Mouse (Mus musculus) adrenal gland, postnatal 10 days (tissue): ENCODE data around the gene Pabpn1l. TPM values are rescaled to one million over a fixed set of nuclear protein-coding genes. Genes with fewer than 3 reads are reported as not detected.
A peak's percentile ranks its signal among the peaks of the same experiment; 100 is the strongest.

Experiments used
- DNase-seq: peaks from one replicate; pipeline ENCODE4 v3.0.0; 2021; ENCODE audit warnings: mixed read lengths
- long read RNA-seq, 2 experiments: library from polyadenylated mRNA; stranded (forward); transcript quantifications; one replicate each; pipeline ENCODE4 v2.0.0; 2021
- total RNA-seq, 2 experiments: library from RNA; stranded (reverse); gene quantifications; 2 replicates each; pipeline ENCODE4 v1.2.3; 2021

Pabpn1l gene
- total RNA-seq, result not detected
- long read RNA-seq, experiment 1, result 0 reads
- long read RNA-seq, experiment 2, result 0 reads

GRCm38 (mm10) chr8:122622727-122623126 lies at the start of gene Pabpn1l:
Gene Pabpn1l, minus strand, starts transcription at chr8:122622739.
- no peak for DNase-seq

DNA sequence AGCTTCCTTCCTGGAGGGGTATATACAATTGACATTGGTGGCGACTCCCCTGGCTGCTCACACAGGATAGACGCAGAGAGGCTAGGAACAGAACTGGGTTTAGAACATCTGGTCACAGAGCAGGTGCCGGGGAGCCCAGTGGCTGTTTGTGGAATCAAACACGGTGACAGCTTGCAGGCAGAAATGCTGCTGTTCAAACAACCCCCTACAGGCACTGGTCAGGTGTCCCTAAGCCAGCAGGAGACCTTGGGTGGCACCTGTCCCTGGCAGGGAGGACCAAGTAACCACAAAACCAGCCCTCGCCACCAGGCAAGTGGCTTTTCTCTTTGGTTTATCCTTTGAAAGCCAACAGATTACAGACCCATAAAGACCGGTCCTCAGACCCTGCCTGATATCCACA lies 49.4 kb upstream of the Pabpn1l start:
- DNase-seq, result no peak

DNA sequence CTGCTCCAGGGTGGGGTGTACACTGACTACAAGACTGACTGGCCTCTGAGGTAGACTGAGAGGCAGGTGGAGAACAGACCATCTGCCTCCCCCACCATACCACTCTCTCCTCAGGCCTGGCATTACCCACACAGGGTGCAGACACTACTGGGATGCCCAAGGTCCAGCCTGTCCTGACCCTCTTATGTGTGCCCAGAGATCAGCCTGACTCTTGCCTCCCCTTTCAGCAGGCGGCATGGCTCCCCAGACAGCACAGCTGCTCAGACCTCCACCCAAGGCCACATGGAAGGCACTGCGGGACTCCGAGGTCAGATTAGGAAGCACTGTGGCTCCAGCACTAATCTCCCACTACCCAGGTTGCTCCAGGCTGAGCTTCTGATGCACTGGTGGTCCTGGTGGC lies 48.2 kb upstream of the Pabpn1l start:
- DNase-seq, result no peak

DNA sequence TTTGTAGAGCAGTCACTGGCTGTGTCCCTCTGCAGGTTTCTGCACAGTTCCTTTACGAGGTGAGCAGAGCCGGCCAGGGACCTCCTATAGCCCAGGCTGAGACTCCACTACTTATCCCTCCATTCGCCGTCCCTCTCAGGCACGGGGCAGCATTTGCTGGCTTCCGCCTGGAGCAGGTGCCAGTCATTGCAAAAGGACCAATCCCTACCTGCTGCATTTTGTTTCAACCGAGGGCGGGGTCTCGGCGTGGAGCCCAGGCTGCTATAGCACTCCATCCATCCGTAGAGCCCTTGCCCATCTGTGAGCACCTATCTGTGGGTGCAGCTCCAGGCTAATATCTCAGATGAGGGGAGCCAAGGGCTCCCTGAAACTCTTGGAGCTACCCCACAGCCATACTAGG lies 47.5 kb upstream of the Pabpn1l start:
- no peak for DNase-seq

- DNase-seq, result no peak
Measured at GRCm38 (mm10) chr8:122669370-122669769, 46.8 kb upstream of the Pabpn1l start.

GRCm38 (mm10) chr8:122667854-122668253 lies 45.3 kb upstream of the Pabpn1l start:
- DNase-seq, result peak; percentile 50

- no peak for DNase-seq
Measured at GRCm38 (mm10) chr8:122666827-122667226, 44.3 kb upstream of the Pabpn1l start.

DNA sequence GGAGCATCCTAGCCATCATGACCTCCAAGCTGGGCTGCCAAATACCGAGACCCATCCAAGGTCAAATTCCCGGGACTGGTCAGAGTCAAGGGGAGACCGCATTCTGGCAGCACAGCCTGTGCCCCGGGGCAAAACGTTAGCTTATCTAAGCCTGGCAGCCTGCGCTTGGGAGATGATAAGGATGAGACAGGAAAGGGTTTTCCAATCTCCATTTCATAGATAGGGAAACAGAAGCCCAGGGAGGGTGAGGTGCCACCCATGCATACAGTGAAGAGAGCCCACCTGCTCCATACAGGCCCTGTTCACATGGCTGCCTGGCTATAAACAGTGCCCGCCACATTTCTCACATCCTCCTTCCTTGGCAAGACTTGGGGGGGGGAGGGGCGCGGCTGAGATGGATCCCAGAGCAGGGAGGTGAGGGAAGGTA lies 43.8 kb upstream of the Pabpn1l start:
- peak; percentile 64 for DNase-seq

DNA sequence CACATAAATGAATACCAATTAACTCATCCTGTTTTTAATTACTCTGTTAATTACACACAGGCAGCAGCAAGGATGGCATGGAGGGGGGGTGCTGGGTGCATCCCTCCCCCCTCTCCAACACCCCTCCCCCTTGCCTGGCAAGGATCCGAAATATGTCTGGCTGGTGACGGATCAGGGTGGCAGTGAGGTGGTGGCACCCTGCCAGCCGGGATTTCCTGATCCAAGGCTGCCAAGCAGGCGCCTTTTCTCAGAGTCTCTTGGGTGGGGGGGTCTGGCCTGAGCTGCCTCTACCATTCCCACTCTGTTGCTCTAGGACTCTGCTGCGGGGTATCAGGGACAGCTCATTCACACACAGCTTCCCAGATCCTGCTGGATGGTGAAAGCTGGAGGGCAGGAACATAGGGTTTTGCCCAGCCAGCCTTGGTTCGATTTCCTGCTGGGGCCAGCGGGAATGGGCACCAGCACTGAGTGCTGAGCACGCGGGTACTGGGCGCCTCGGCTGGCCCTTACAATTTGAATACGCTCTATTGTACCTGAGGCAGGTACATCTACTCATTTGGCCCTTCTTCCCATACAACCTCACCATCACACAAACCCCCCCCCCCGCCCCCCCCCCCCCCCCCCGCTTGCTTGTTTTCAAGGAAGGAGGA lies 43.3 kb upstream of the Pabpn1l start:
- peak; percentile 88 for DNase-seq

GRCm38 (mm10) chr8:122665221-122665620 lies 42.7 kb upstream of the Pabpn1l start:
- DNase-seq, result peak; percentile 62

- no peak for DNase-seq
Measured at GRCm38 (mm10) chr8:122663670-122664069, 41.1 kb upstream of the Pabpn1l start.

GRCm38 (mm10) chr8:122663106-122663505 lies 40.6 kb upstream of the Pabpn1l start:
- no peak for DNase-seq

DNA sequence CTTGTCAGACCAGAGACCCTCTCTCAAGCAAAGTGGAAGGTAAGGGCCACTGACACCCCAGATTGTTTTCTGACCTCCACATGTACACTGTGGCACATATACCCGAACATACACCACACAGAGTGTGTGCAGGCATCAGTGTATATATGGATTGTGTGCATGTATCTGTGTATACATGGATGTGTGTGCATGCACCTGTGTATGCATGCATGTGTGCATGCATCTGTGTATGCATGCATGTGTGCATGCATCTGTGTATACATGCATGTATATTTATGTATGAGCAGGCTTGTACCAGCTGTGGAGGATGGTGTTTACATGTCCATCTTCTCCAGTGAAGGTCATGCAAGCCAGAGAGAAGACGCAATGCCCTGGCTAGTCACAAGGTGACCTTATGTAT lies 39.4 kb upstream of the Pabpn1l start:
- DNase-seq, result no peak

- peak; percentile 63 for DNase-seq
Measured at GRCm38 (mm10) chr8:122661138-122661537, 38.6 kb upstream of the Pabpn1l start.

DNA sequence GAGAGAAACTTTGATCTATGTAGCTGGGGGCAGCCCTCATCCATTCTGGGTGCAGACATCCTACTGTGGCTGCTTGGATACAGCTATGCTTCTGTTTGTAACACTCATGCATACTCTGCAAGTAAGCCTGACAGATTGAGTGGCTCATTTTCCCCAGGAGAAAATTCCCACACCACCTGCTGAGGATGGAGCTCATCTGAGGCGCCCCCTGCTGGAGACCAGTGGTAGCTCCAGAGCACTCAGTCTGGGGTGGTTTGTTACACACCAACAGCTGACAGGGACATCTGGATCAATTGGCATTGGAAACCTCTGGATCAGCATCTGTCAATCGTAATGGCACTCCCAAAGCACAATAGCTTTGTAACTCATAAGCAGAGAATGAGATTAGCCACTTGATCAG lies 37.5 kb upstream of the Pabpn1l start:
- no peak for DNase-seq

DNA sequence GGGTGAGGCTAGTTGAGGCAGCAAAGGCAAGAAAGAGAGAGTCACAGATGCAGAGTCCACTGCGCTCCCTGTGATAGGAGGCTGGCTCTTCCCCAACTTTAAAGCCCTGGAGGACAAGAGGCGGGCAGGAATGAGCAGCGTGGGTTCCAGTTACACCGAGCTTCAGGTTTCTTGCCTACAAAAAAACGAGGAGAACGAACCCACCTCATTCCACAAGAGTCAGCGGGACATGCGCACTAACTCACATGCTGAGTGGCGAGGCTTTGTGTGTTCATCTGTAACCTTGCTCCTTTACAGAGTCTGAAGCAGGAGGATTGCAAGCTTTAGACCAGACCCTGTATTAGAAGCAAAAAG lies 36.2 kb upstream of the Pabpn1l start:
- DNase-seq, result no peak

- no peak for DNase-seq
Measured at GRCm38 (mm10) chr8:122658149-122658806, 35.7 kb upstream of the Pabpn1l start.

DNA sequence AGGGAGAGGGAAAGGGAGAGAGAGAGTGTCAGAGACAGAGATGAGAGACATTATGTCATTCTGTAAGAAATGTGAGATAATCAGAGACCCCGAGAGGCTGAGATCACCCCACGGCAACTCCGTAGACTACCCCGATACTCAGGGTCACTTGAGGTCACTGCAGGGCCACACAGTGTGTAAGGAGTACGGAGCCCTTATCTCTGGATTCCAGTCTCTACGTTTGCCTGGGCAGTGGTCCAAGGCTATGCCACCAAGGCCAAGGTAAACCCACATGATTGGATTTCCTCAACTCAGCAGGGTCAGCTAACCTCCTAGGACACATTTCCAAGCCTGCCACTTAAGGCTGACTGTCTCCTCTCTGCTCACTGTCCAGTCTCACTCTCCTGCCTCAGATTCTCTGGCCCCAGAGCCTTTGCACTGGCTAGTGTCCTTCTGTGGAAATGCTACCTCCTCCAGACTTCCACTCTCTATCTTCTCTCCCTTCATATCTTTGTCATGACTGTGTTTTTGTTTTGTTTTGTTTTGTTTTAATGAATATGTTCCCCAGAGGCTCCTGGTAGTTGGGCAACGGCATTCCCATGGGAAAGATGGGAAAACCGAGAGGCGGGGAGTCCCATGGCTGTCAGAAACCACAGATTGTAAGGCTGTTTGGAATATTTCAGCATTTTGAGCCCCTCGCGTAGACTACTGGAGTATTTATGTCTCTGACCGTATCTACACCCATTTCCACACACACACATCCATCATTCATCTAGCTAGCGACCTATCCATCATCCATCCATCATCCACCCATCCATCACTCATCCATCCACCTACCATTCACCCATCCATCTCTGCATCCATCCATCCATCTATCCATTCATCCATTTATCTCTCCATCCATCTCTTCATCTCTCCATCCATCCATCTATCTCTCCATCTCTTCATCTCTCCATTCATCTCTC lies 33.8 kb upstream of the Pabpn1l start:
- DNase-seq, result peak; percentile 88

DNA sequence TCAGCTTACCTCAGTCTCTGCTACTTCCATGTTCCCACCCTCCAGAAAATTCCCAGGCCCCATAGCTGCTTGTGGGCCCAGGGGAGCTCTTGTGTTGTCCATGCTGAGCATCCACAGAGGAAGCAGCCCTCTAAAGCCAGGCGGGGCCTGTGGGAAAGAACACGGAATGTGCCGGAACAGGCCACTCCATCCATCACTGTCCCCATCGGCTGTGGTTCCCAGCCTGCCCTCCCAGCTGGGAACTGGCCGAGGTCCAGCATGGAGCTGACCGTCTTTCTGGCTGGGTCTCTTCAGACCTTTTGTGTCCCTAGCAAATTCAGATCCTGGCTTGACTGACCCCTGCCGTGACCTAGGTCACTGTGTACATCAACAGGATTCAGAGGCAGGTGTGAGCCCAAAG lies 32.2 kb upstream of the Pabpn1l start:
- peak; percentile 69 for DNase-seq

DNA sequence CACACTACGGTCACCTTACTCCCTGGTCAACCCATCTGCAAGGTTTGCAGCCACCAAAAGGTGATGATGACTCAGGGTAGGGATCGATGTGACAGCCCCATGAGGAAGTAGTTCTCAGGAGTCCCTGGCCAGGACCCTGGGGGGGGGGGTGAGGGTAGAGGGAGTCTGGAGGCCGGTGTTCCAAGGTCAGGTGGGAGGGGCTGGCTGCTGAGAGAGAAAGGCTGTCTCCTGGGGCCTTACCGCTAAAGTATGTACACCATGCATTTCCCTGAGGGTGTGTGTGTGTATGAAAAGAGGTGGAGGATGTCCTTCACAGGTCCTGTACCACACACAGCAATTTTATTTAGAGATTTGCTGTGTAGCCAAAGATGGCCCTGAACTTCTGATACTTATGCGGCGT lies 30.1 kb upstream of the Pabpn1l start:
- no peak for DNase-seq

GRCm38 (mm10) chr8:122651326-122651921 lies 28.9 kb upstream of the Pabpn1l start:
- DNase-seq, result no peak

DNA sequence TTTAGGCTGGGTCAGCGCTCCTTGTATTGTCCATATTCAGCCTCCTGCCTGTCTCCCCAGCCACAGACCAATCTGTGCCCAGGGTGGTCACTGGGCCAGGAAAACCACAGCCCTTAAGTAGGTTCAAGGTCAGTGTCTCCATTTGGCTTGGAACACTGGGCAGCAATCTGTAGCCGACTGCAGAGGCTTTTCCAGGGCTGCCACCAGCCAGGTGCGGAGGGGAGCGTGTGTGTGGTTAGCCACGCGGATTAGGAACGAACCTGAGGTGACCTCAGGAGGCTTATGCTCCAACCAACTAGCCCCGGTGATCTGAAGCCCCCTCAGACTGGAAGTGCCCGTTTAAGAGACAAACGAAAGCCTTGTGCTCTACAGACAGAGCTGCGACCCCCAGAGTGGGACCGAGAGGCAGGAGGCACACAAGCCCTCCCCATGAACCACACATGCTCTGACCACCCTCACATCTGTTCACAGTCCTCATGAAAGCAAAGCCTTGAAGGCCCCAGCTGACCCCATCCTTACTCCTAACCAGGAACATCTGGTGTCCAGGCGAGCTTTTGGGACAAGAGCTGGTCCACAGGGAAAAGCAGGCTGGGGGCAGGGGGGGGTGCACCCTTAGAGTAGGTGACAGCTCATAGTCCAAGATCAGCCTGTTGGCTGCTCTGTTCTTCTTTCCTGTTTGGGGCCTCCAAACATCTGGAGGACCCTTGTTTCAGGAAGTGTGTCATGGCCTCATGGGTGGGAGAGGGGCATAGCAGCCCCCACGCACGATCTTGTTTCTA lies 25.8 kb upstream of the Pabpn1l start:
- DNase-seq, result no peak
